Mouse (Mus musculus) bone marrow macrophage, adult 2 months (primary cell): Measurements from ENCODE around the gene Nrm. TPM values are rescaled to one million over a fixed set of nuclear protein-coding genes. Genes with fewer than 3 reads are reported as not detected.

ENCODE experiments used
- H3K27ac ChIP-seq: 2 replicates; pipeline ENCODE4 v1.5.1; 2012; ENCODE audit warnings: low read depth, low read length; ENCODE audit not compliant: insufficient read depth
- H3K4me1 ChIP-seq: 2 replicates; pipeline ENCODE4 v1.6.1; 2012; ENCODE audit warnings: low read length; ENCODE audit not compliant: control insufficient read depth, insufficient read depth
- H3K4me3 ChIP-seq: 2 replicates; pipeline ENCODE4 v1.5.1; 2012; ENCODE audit warnings: mild to moderate bottlenecking, low read length, moderate library complexity; ENCODE audit not compliant: insufficient read depth
- CTCF ChIP-seq: IDR thresholded peaks from 2 replicates; pipeline ENCODE4 v1.5.1; 2012; ENCODE audit warnings: low read depth, mild to moderate bottlenecking, low read length, moderate library complexity
- POLR2A ChIP-seq: IDR thresholded peaks from 2 replicates; pipeline ENCODE4 v1.6.1; 2012; ENCODE audit warnings: mild to moderate bottlenecking, low read depth, low read length, borderline replicate concordance
- polyA plus RNA-seq: library from polyadenylated mRNA; stranded (reverse); fragments of >200 nt; gene quantifications from 2 replicates; pipeline ENCODE4 v1.2.4, GENCODE M21; 2012; ENCODE audit not compliant: missing spikeins, insufficient read depth, insufficient read length

The Nrm gene
- polyA plus RNA-seq, 1 experiment = 31.7 TPM

GRCm38 (mm10) chr17:35841076-35841950 is 19.8 kb upstream of the Nrm start, which contains the start of gene Mdc1:
Gene Mdc1 (plus strand): TSS chr17:35841515.
- H3K27ac ChIP-seq = peak within 1 kb of the TSS; percentile 51
- peak within 1 kb of the TSS; percentile 69 for H3K4me3 ChIP-seq
- peaks cover 10% of the 10 kb centered on the region for H3K4me1 ChIP-seq
- no peak for TF ChIP-seq CTCF
- 0 out of 2 replicates have a peak, but pooled peaks have one; percentile 57 for TF ChIP-seq POLR2A

GRCm38 (mm10) chr17:35842006-35842405 is 19.1 kb upstream of the Nrm start:
- peak overlapping the region; percentile 48 for H3K27ac ChIP-seq
- H3K4me1 ChIP-seq = peaks cover 10% of the 10 kb centered on the region
- peak overlapping the region; percentile 69 for H3K4me3 ChIP-seq
- TF ChIP-seq POLR2A = no peak
- no peak for TF ChIP-seq CTCF

GRCm38 (mm10) chr17:35843514-35843913 is 17.6 kb upstream of the Nrm start:
- Histone ChIP-seq H3K4me1 (peaks cover 10% of the 10 kb centered on the region), H3K27ac (no peak overlapping the region)
- TF ChIP-seq POLR2A = no peak
- TF ChIP-seq CTCF = peak; percentile 41; the same call in 1 of the 2 replicates

GRCm38 (mm10) chr17:35848112-35848511 is 13.0 kb upstream of the Nrm start:
- TF ChIP-seq POLR2A = no peak
- no peak for TF ChIP-seq CTCF
- no peak overlapping the region for H3K4me3 ChIP-seq
- H3K27ac ChIP-seq = no peak overlapping the region
- no peaks in the 10 kb centered on the region for H3K4me1 ChIP-seq

More at GRCm38 (mm10) chr17:35843514-35843913, 17.6 kb upstream of the Nrm start:
- H3K4me3 ChIP-seq = no peak overlapping the region

GRCm38 (mm10) chr17:35850974-35851373 is 10.1 kb upstream of the Nrm start:
- TF ChIP-seq CTCF = no peak
- TF ChIP-seq POLR2A = no peak
- H3K4me3 ChIP-seq = no peak overlapping the region
- peaks cover 7% of the 10 kb centered on the region for H3K4me1 ChIP-seq
- no peak overlapping the region for H3K27ac ChIP-seq

- Histone ChIP-seq H3K4me1 (peaks cover 26% of the 10 kb centered on the region), H3K27ac (peak overlapping the region; percentile 46), H3K4me3 (no peak overlapping the region)
- TF ChIP-seq POLR2A (no peak), CTCF (no peak)
Observed at GRCm38 (mm10) chr17:35859371-35859770, 1.7 kb upstream of the Nrm start.

DNA sequence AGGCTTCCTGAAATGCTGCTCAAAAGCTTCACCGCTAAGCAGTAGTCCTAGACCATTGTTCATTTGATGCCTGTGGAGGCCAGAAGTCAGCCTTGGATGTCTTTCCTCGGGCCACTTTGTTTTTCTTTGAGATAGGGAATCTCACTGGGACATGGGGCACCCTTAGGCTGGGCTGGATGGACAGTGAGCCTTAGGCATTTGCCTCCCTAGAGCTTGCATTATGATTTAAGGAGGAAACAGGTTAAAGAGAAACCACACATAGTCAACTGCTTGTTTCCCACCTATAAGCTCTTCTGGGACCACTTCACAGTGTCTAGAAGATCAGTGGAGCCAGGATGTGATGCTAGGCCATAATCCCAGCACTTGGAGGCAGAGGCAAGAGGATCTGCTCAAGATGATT is 1.3 kb upstream of the Nrm start:
- no peak overlapping the region for H3K4me3 ChIP-seq
- TF ChIP-seq CTCF = no peak
- TF ChIP-seq POLR2A = no peak
- H3K4me1 ChIP-seq = peaks cover 28% of the 10 kb centered on the region
- H3K27ac ChIP-seq = peak overlapping the region; percentile 46

GRCm38 (mm10) chr17:35860831-35861197 is 304 bp upstream of the Nrm start:
- Histone ChIP-seq H3K27ac (no peak overlapping the region), H3K4me3 (peak overlapping the region; percentile 87), H3K4me1 (peaks cover 28% of the 10 kb centered on the region)
- TF ChIP-seq POLR2A (no peak), CTCF (no peak)

DNA sequence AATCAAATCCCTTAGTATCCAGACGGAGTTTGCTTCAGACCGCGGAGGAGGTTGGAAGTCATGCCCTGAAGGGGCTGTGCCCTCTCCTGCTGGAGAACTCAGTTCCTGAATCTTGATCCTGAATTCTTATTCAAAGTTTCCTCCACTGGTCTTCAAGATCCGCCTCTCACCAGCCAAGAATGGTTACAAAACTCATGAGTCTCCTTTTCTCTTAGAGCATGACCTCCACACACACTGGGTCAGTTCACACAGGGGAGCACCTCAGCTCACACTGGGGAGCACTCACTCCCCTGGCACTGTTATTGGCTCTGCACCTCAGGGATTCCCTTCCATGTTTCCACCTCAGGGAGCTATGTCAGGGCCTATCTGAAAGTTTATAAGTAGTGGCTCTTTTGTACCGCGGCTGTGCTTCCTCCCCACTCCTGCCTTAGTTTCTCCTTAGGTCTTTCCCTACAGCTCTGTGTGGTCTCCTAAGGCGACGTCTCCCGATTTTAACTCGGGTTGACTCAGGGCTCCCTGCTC is 3.8 kb downstream of the Nrm start:
- H3K4me3 ChIP-seq = peak overlapping the region; percentile 98
- TF ChIP-seq CTCF (no peak), POLR2A (no peak)
- H3K27ac ChIP-seq = peak overlapping the region; percentile 96
- peaks cover 21% of the 10 kb centered on the region for H3K4me1 ChIP-seq
